ENCODE assay signal across 11 mouse cellular contexts in the genomic region with DNA sequence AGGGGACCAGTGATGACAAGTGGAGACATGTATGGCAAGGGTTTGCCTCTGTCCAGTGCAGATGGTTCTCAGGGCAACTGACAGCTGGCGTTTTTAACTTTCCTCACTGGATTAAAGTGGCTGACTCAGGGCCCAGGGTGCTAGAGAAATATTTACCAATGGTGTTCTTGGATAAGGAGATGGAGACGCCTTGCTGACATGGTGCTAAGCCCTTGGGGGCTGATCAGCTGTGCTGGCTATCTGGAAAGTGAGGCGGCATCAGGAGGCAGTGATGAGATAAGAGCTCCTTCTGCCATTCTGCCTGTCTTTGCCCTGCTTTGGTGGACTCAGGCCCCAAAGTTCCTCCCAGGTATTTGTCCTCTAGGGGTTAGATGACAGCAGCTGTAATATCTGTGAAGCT. TPM values are rescaled to one million over a fixed set of nuclear protein-coding genes. Genes with fewer than 3 reads are reported as not detected.
A peak's percentile ranks its signal among the peaks of the same experiment; 100 is the strongest.
DNase-seq lines count a peak whose midpoint lies in the region; ATAC-seq and TF ChIP-seq lines count a peak whose summit lies in the region.
"Had no signal": no experiment of that assay in that cellular context is flagged by ENCODE, and none has a peak within 500 bp of the region (broad histone marks: within the 10 kb centered on the region; RNA-seq: fewer than 3 reads in every experiment).

No protein-coding gene starts in this region.

- 19% methylated on average over 3 of the region's 3 CpGs for WGBS in heart, embryonic 15.5 days
- 19% methylated on average over 3 of the region's 3 CpGs for WGBS in liver, embryonic 14.5 days (ENCODE audit: insufficient replicate concordance)
- 31% methylated on average over 3 of the region's 3 CpGs for WGBS in intestine, postnatal 0 days

- H3K27ac ChIP-seq in heart, embryonic 15.5 days = no peak overlapping the region
- peak overlapping the region; percentile 21; the same call in 1 of the 2 replicates for H3K27ac ChIP-seq in CH12.LX (ENCODE audit: insufficient read depth, low read depth)
- no peak overlapping the region for H3K27ac ChIP-seq in MEL (ENCODE audit: control insufficient read depth, low read depth, low read length)
- H3K27ac ChIP-seq in liver, embryonic 14.5 days = peak overlapping the region; percentile 47
- no peak overlapping the region for H3K27ac ChIP-seq in intestine, postnatal 0 days (ENCODE audit: low read depth, low read length)

- H3K4me1 ChIP-seq in heart, embryonic 15.5 days (replicated peaks) = peaks cover 37% of the 10 kb centered on the region
- H3K4me1 ChIP-seq in CH12.LX (ENCODE audit: control insufficient read depth in 1 of 2, insufficient read depth in 2 of 2) = peaks cover 43 to 87% of the 10 kb centered on the region in 2 experiments
- H3K4me1 ChIP-seq in MEL (ENCODE audit: control insufficient read depth in 1 of 2, insufficient read depth in 2 of 2, low read length in 2 of 2) = peaks cover 10 to 16% of the 10 kb centered on the region in 2 experiments
- peaks cover 18 to 50% of the 10 kb centered on the region in 2 experiments for H3K4me1 ChIP-seq in liver, embryonic 14.5 days (replicated peaks; ENCODE audit: control insufficient read depth in 2 of 2, insufficient read depth in 2 of 2, low read length in 1 of 2)
- no peaks in the 10 kb centered on the region for H3K4me1 ChIP-seq in intestine, postnatal 0 days (replicated peaks; ENCODE audit: control insufficient read depth, insufficient read depth, low read length)

- H3K27me3 ChIP-seq in heart, embryonic 15.5 days = no peaks in the 10 kb centered on the region
- H3K27me3 ChIP-seq in CH12.LX (replicated peaks) (no peaks in the 10 kb centered on the region), MEL (ENCODE audit: control insufficient read depth in 1 of 2, insufficient read depth in 2 of 2, low read length in 2 of 2) (no peaks in the 10 kb centered on the region)
- no peaks in the 10 kb centered on the region for H3K27me3 ChIP-seq in liver, embryonic 14.5 days (ENCODE audit: control insufficient read depth, insufficient read depth, low read length)
- H3K27me3 ChIP-seq in intestine, postnatal 0 days (replicated peaks; ENCODE audit: control insufficient read depth, insufficient read depth, low read length) = no peaks in the 10 kb centered on the region

- in situ Hi-C loops in CH12.LX (cut with MboI; ENCODE audit: low pct_ligation_motif_present, low pct_unique_long_range_greater_than_20kb, low sequenced_read_pairs) = loop anchor here (5.0 kb wide), 1 partner anchor 34 kb away; the partner anchor contains the start of genes Ndufa11 and Vmac

- no peak overlapping the region for H3K4me2 ChIP-seq in heart, embryonic 15.5 days
- H3K4me2 ChIP-seq in CH12.LX (ENCODE audit: insufficient read depth, low read depth, poor library complexity, severe bottlenecking) = no peak overlapping the region
- H3K4me2 ChIP-seq in liver, embryonic 14.5 days (ENCODE audit: low read depth) = peak overlapping the region; percentile 36
- H3K4me2 ChIP-seq in intestine, postnatal 0 days (replicated peaks; ENCODE audit: low read depth) = no peak overlapping the region

- dilution Hi-C loops in CH12.LX (cut with MboI; ENCODE audit: extremely low pct_ligation_motif_present, extremely low pct_unique_long_range_greater_than_20kb, low sequenced_read_pairs) = no loop called here

- 0 out of 2 replicates have a peak overlapping the region, but pooled peaks have one; percentile 2 for H3K9ac ChIP-seq in heart, embryonic 15.5 days
- H3K9ac ChIP-seq in CH12.LX (ENCODE audit: insufficient read depth, low read depth) = no peak overlapping the region
- no peak overlapping the region for H3K9ac ChIP-seq in MEL (ENCODE audit: control insufficient read depth, low read depth, low read length, poor library complexity, severe bottlenecking)
- H3K9ac ChIP-seq in liver, embryonic 14.5 days (replicated peaks) = peak overlapping the region; percentile 34
- no peak overlapping the region for H3K9ac ChIP-seq in intestine, postnatal 0 days (ENCODE audit: low read depth, low read length)
- H3K9ac ChIP-seq: forebrain, postnatal 0 days had no signal

- peaks cover 21% of the 10 kb centered on the region for H3K36me3 ChIP-seq in heart, embryonic 15.5 days
- H3K36me3 ChIP-seq in CH12.LX (replicated peaks in 1 of 2; ENCODE audit: control insufficient read depth in 1 of 2, insufficient read depth in 1 of 2, low read length in 1 of 2) (peaks cover 58 to 94% of the 10 kb centered on the region in 2 experiments), MEL (ENCODE audit: control insufficient read depth in 1 of 2, insufficient read depth in 2 of 2, low read length in 2 of 2) (peaks cover 18 to 33% of the 10 kb centered on the region in 2 experiments)
- H3K36me3 ChIP-seq in liver, embryonic 14.5 days (replicated peaks; ENCODE audit: control insufficient read depth, insufficient read depth, low read depth) = peaks cover 29% of the 10 kb centered on the region
- H3K36me3 ChIP-seq in intestine, postnatal 0 days (ENCODE audit: control insufficient read depth, insufficient read depth) = peaks cover 66% of the 10 kb centered on the region

- DNase-seq in heart, adult 8-10 months (ENCODE audit: low spot score) = no peak
- DNase-seq in CH12.LX (ENCODE audit: extremely low read depth) (no peak), MEL (ENCODE audit: low read depth, low spot score) (no peak)
- DNase-seq in liver, embryonic 14.5 days (ENCODE audit: low read depth in 3 of 3, low spot score in 3 of 3) = peak; percentile 42 to 49 (median 45)
- DNase-seq: adrenal gland, postnatal 25 days; forebrain, postnatal 0 days; gastrocnemius, postnatal 25 days; kidney, adult 8-10 months had no signal

- H3K79me2 ChIP-seq in CH12.LX (replicated peaks; ENCODE audit: control insufficient read depth, extremely low read depth, insufficient read depth, poor library complexity, severe bottlenecking) (peaks cover 86% of the 10 kb centered on the region), MEL (ENCODE audit: control insufficient read depth, insufficient read depth, low read length, poor library complexity) (peaks cover 67% of the 10 kb centered on the region)

- TF ChIP-seq POLR2A in CH12.LX (IDR thresholded peaks at IDR 0.05; ENCODE audit: low read depth, low read length) (no peak), MEL (IDR thresholded peaks at IDR 0.05; ENCODE audit: control insufficient read depth in 1 of 2, insufficient read depth in 1 of 2, low read depth in 1 of 2, low read length in 2 of 2, poor library complexity in 1 of 2) (no peak)

- TF ChIP-seq CTCF in CH12.LX (conservative IDR thresholded peaks at IDR 0.05 in 1 of 2, IDR thresholded peaks at IDR 0.05 in 1 of 2; ENCODE audit: low read depth in 2 of 2, low read length in 2 of 2) = no peak
- TF ChIP-seq CTCF in MEL (IDR thresholded peaks at IDR 0.05 in 2 of 3, conservative IDR thresholded peaks at IDR 0.05 in 1 of 3; ENCODE audit: control insufficient read depth in 1 of 3, insufficient read depth in 1 of 3, low read depth in 2 of 3, low read length in 3 of 3, poor library complexity in 1 of 3, severe bottlenecking in 1 of 3) = no peak
- no peak for TF ChIP-seq CTCF in liver, embryonic 14.5 days (IDR thresholded peaks at IDR 0.05; ENCODE audit: low read depth)
- TF ChIP-seq CTCF in intestine, postnatal 0 days (IDR thresholded peaks at IDR 0.05; ENCODE audit: low read depth) = no peak

- no peak overlapping the region for H3K4me3 ChIP-seq in heart, embryonic 15.5 days
- no peak overlapping the region for H3K4me3 ChIP-seq in CH12.LX (replicated peaks in 1 of 3; ENCODE audit: low read depth in 2 of 3, low read length in 2 of 3, poor library complexity in 1 of 3)
- H3K4me3 ChIP-seq in MEL (ENCODE audit: control insufficient read depth in 1 of 2, insufficient read depth in 1 of 2, low read depth in 2 of 2, low read length in 2 of 2) = no peak overlapping the region
- H3K4me3 ChIP-seq in liver, embryonic 14.5 days (ENCODE audit: insufficient read depth in 1 of 2, low read depth in 2 of 2, low read length in 2 of 2) = no peak overlapping the region
- no peak overlapping the region for H3K4me3 ChIP-seq in intestine, postnatal 0 days (ENCODE audit: low read depth, low read length)

- no peaks in the 10 kb centered on the region for H3K9me3 ChIP-seq in heart, embryonic 15.5 days (replicated peaks)
- H3K9me3 ChIP-seq in CH12.LX (replicated peaks; ENCODE audit: low read length) (no peaks in the 10 kb centered on the region), MEL (replicated peaks; ENCODE audit: insufficient read depth, low read length) (no peaks in the 10 kb centered on the region)
- no peaks in the 10 kb centered on the region for H3K9me3 ChIP-seq in liver, embryonic 14.5 days (ENCODE audit: control insufficient read depth, low read length)
- H3K9me3 ChIP-seq in intestine, postnatal 0 days (ENCODE audit: control insufficient read depth) = no peaks in the 10 kb centered on the region

- TF ChIP-seq EP300 in CH12.LX (IDR thresholded peaks at IDR 0.05; ENCODE audit: low read length) = no peak
- no peak for TF ChIP-seq EP300 in MEL (IDR thresholded peaks at IDR 0.05; ENCODE audit: low read depth in 1 of 2, low read length in 2 of 2)
- peak; percentile 65 for TF ChIP-seq EP300 in liver, embryonic 14.5 days (IDR thresholded peaks at IDR 0.05; ENCODE audit: low read depth)

- no peak for TF ChIP-seq RAD21 in CH12.LX (IDR thresholded peaks at IDR 0.05; ENCODE audit: low read depth, low read length)
- no peak for TF ChIP-seq RAD21 in MEL (IDR thresholded peaks at IDR 0.05; ENCODE audit: low read depth, low read length)

- ATAC-seq in heart, embryonic 15.5 days (replicated peaks; ENCODE audit: insufficient number of reproducible peaks, insufficient read depth, low FRiP score, low read depth) = no peak
- ATAC-seq in liver, embryonic 14.5 days (ENCODE audit: insufficient read depth) = peak; percentile 73
- no peak for ATAC-seq in monocyte, adult 5-6 weeks (replicated peaks; ENCODE audit: insufficient number of reproducible peaks, low FRiP score, low TSS enrichment, poor library complexity, severe bottlenecking)
- ATAC-seq in intestine, postnatal 0 days = no peak
- ATAC-seq: forebrain, postnatal 0 days had no signal

RNA-seq across cellular contexts. Expression of gene Ranbp3, which starts 9.8 kb away (rescaled TPM):
- polyA plus RNA-seq in heart, embryonic 15.5 days (2015; fragmentation: Nextera tagmentation; extraction: Ambion mirVana) = 51.9 and 65.2 TPM in 2 replicates
- 10 to 100 TPM; 33.8 to 39.3 (median 37.5) TPM for total RNA-seq in heart, adult 8-10 months (2022)
- total RNA-seq in CH12.LX (2012; rRNA removed) (77.9 and 91.6 TPM in 2 replicates), CH12.LX (2014; rRNA removed) (71.5 and 79.5 TPM in 2 replicates), MEL (2012; rRNA removed) (123 and 137 TPM in 2 replicates)
- polyA plus RNA-seq in CH12.LX (2012; ENCODE audit: insufficient read length, low read depth) (86.0 and 86.8 TPM in 2 replicates), MEL (2012; ENCODE audit: insufficient read depth in 1 of 2, insufficient read length in 2 of 2, low read depth in 1 of 2, low replicate concordance in 2 of 2, missing spikeins in 1 of 2) (100 to 1,000 TPM in 1 of 2 experiments, not detected in 1; 150 TPM)
- 40.9 and 42.9 TPM in 2 replicates for polyA plus RNA-seq in liver, embryonic 14.5 days (2012; rRNA removed)
- 34.2 and 37.2 TPM in 2 replicates for polyA plus RNA-seq in liver, embryonic 14.5 days (2014; fragmentation: Nextera tagmentation; extraction: Ambion mirVana)
- 55.6 to 66.4 TPM (median 62.1 TPM) in 3 replicates for total RNA-seq in monocyte, adult 5-6 weeks (2017)
- 28.8 and 32.0 TPM in 2 replicates for polyA plus RNA-seq in intestine, postnatal 0 days (2015; fragmentation: Nextera tagmentation; extraction: Ambion mirVana)

RNA-seq across cellular contexts. Expression of gene Ndufa11, which starts 34.7 kb away (rescaled TPM):
- polyA plus RNA-seq in heart, embryonic 15.5 days (2015; fragmentation: Nextera tagmentation; extraction: Ambion mirVana) = 912 and 1,025 TPM in 2 replicates
- 100 to 1,000 TPM; 804 to 980 (median 857) TPM for total RNA-seq in heart, adult 8-10 months (2022)
- total RNA-seq in CH12.LX (2012; rRNA removed) = 201 and 207 TPM in 2 replicates
- 97.9 and 124 TPM in 2 replicates for total RNA-seq in CH12.LX (2014; rRNA removed)
- 131 and 155 TPM in 2 replicates for polyA plus RNA-seq in CH12.LX (2012; ENCODE audit: insufficient read length, low read depth)
- total RNA-seq in MEL (2012; rRNA removed) = 226 and 249 TPM in 2 replicates
- 100 to 1,000 TPM in 1 of 2 experiments, not detected in 1; 351 TPM for polyA plus RNA-seq in MEL (2012; ENCODE audit: insufficient read depth in 1 of 2, insufficient read length in 2 of 2, low read depth in 1 of 2, low replicate concordance in 2 of 2, missing spikeins in 1 of 2)
- 119 and 215 TPM in 2 replicates for polyA plus RNA-seq in liver, embryonic 14.5 days (2012; rRNA removed)
- 276 and 284 TPM in 2 replicates for polyA plus RNA-seq in liver, embryonic 14.5 days (2014; fragmentation: Nextera tagmentation; extraction: Ambion mirVana)
- 66.7 to 91.2 TPM (median 74.2 TPM) in 3 replicates for total RNA-seq in monocyte, adult 5-6 weeks (2017)
- 660 and 718 TPM in 2 replicates for polyA plus RNA-seq in intestine, postnatal 0 days (2015; fragmentation: Nextera tagmentation; extraction: Ambion mirVana)

RNA-seq across cellular contexts. Expression of gene Vmac, which starts 34.9 kb away (rescaled TPM):
- polyA plus RNA-seq in heart, embryonic 15.5 days (2015; fragmentation: Nextera tagmentation; extraction: Ambion mirVana) = 11.6 and 16.5 TPM in 2 replicates
- total RNA-seq in heart, adult 8-10 months (2022) = 1 to 10 TPM; 3.2 to 7.1 (median 6.0) TPM
- 3.5 and 5.1 TPM in 2 replicates for total RNA-seq in CH12.LX (2012; rRNA removed)
- 3.2 and 4.2 TPM in 2 replicates for total RNA-seq in CH12.LX (2014; rRNA removed)
- polyA plus RNA-seq in CH12.LX (2012; ENCODE audit: insufficient read length, low read depth) = 3.4 and 3.7 TPM in 2 replicates
- 1.7 and 2.6 TPM in 2 replicates for total RNA-seq in MEL (2012; rRNA removed)
- 1 to 10 TPM in 1 of 2 experiments, not detected in 1; 8.0 TPM for polyA plus RNA-seq in MEL (2012; ENCODE audit: insufficient read depth in 1 of 2, insufficient read length in 2 of 2, low read depth in 1 of 2, low replicate concordance in 2 of 2, missing spikeins in 1 of 2)
- 2.8 and 3.3 TPM in 2 replicates for polyA plus RNA-seq in liver, embryonic 14.5 days (2012; rRNA removed)
- 3.1 and 3.2 TPM in 2 replicates for polyA plus RNA-seq in liver, embryonic 14.5 days (2014; fragmentation: Nextera tagmentation; extraction: Ambion mirVana)
- 5.0 to 6.0 TPM (median 5.0 TPM) in 3 replicates for total RNA-seq in monocyte, adult 5-6 weeks (2017)
- polyA plus RNA-seq in intestine, postnatal 0 days (2015; fragmentation: Nextera tagmentation; extraction: Ambion mirVana) = 9.6 and 13.4 TPM in 2 replicates

RNA-seq across cellular contexts. Expression of gene Catsperd, which starts 54.9 kb away (rescaled TPM):
- polyA plus RNA-seq in heart, embryonic 15.5 days (2015; fragmentation: Nextera tagmentation; extraction: Ambion mirVana) = 0.09 and 0.13 TPM in 2 replicates
- under 1 TPM in 2 of 4 experiments, not detected in 2; 0.16 TPM for total RNA-seq in heart, adult 8-10 months (2022)
- total RNA-seq in CH12.LX (2012; rRNA removed) (0.21 and 0.25 TPM in 2 replicates), CH12.LX (2014; rRNA removed) (0.16 and 0.49 TPM in 2 replicates), MEL (2012; rRNA removed) (0.33 and 0.46 TPM in 2 replicates)
- polyA plus RNA-seq in CH12.LX (2012; ENCODE audit: insufficient read length, low read depth) (0.36 and 0.45 TPM in 2 replicates), MEL (2012; ENCODE audit: insufficient read depth in 1 of 2, insufficient read length in 2 of 2, low read depth in 1 of 2, low replicate concordance in 2 of 2, missing spikeins in 1 of 2) (1 to 10 TPM in 1 of 2 experiments, not detected in 1; 1.1 TPM)
- polyA plus RNA-seq in liver, embryonic 14.5 days (2012; rRNA removed) = 0.33 and 0.45 TPM in 2 replicates
- polyA plus RNA-seq in liver, embryonic 14.5 days (2014; fragmentation: Nextera tagmentation; extraction: Ambion mirVana) = 0.39 and 0.54 TPM in 2 replicates
- total RNA-seq in monocyte, adult 5-6 weeks (2017) = 0.38 to 1.7 TPM in 2 of 3 replicates, not detected in the other
- 0.65 and 0.68 TPM in 2 replicates for polyA plus RNA-seq in intestine, postnatal 0 days (2015; fragmentation: Nextera tagmentation; extraction: Ambion mirVana)
- total RNA-seq: gastrocnemius, postnatal 25 days had no signal

RNA-seq across cellular contexts. Expression of gene Lonp1, which starts 56.2 kb away (rescaled TPM):
- 46.4 and 57.4 TPM in 2 replicates for polyA plus RNA-seq in heart, embryonic 15.5 days (2015; fragmentation: Nextera tagmentation; extraction: Ambion mirVana)
- total RNA-seq in heart, adult 8-10 months (2022) = 100 to 1,000 TPM; 124 to 136 (median 125) TPM
- 115 and 151 TPM in 2 replicates for total RNA-seq in CH12.LX (2012; rRNA removed)
- 65.4 and 69.6 TPM in 2 replicates for total RNA-seq in CH12.LX (2014; rRNA removed)
- 99.4 and 112 TPM in 2 replicates for polyA plus RNA-seq in CH12.LX (2012; ENCODE audit: insufficient read length, low read depth)
- 162 and 203 TPM in 2 replicates for total RNA-seq in MEL (2012; rRNA removed)
- 100 to 1,000 TPM; 197 to 296 TPM for polyA plus RNA-seq in MEL (2012; ENCODE audit: insufficient read depth in 1 of 2, insufficient read length in 2 of 2, low read depth in 1 of 2, low replicate concordance in 2 of 2, missing spikeins in 1 of 2)
- polyA plus RNA-seq in liver, embryonic 14.5 days (2012; rRNA removed) = 38.5 and 46.3 TPM in 2 replicates
- polyA plus RNA-seq in liver, embryonic 14.5 days (2014; fragmentation: Nextera tagmentation; extraction: Ambion mirVana) = 28.8 and 36.9 TPM in 2 replicates
- 33.2 to 46.1 TPM (median 34.8 TPM) in 3 replicates for total RNA-seq in monocyte, adult 5-6 weeks (2017)
- 23.2 and 25.5 TPM in 2 replicates for polyA plus RNA-seq in intestine, postnatal 0 days (2015; fragmentation: Nextera tagmentation; extraction: Ambion mirVana)

Comparison
In these comparisons a context has a peak if more than half of its experiments do, and no peak if none do; other contexts are left out.
1. H3K27ac ChIP-seq: peak in CH12.LX (single experiment) and liver, embryonic 14.5 days (single experiment); none in heart, embryonic 15.5 days (single experiment), MEL (single experiment) and intestine, postnatal 0 days (single experiment).
2. H3K9ac ChIP-seq: peak in heart, embryonic 15.5 days (single experiment) and liver, embryonic 14.5 days (single experiment); none in CH12.LX (single experiment), MEL (single experiment) and intestine, postnatal 0 days (single experiment).
3. DNase-seq: peak in liver, embryonic 14.5 days (3 of 3); none in heart, adult 8-10 months (single experiment), CH12.LX (single experiment) and MEL (single experiment).